Mouse (Mus musculus): ENCODE results near the gene Zfp106. TPM values are rescaled to one million over a fixed set of nuclear protein-coding genes. Genes with fewer than 3 reads are reported as not detected.

The Zfp106 gene
- polyA plus RNA-seq, 1 experiment from 2014 or later: 54.5 TPM

Other genes with a start within 250 kb of the Zfp106 start
- gene Pla2g4f, start 249.7 kb downstream of the Zfp106 start, polyA plus RNA-seq (2014; fragmentation: Nextera tagmentation; extraction: Ambion mirVana): not detected in 2 replicates
- gene Vps39, start 210.7 kb downstream of the Zfp106 start, polyA plus RNA-seq (2014; fragmentation: Nextera tagmentation; extraction: Ambion mirVana): 46.2 and 55.4 TPM in 2 replicates
- 9.1 and 10.7 TPM in 2 replicates for gene Ganc, start 159.9 kb downstream of the Zfp106 start, polyA plus RNA-seq (2014; fragmentation: Nextera tagmentation; extraction: Ambion mirVana)
- 8.1 and 14.3 TPM in 2 replicates for gene Tmem87a, start 159.7 kb downstream of the Zfp106 start, polyA plus RNA-seq (2014; fragmentation: Nextera tagmentation; extraction: Ambion mirVana)
- gene Capn3, start 107.8 kb downstream of the Zfp106 start, polyA plus RNA-seq (2014; fragmentation: Nextera tagmentation; extraction: Ambion mirVana): 0.59 and 1.2 TPM in 2 replicates
- 19.3 and 19.8 TPM in 2 replicates for gene Snap23, start 3.8 kb upstream of the Zfp106 start, polyA plus RNA-seq (2014; fragmentation: Nextera tagmentation; extraction: Ambion mirVana)
- 29.8 and 30.6 TPM in 2 replicates for gene Haus2, start 45.5 kb upstream of the Zfp106 start, polyA plus RNA-seq (2014; fragmentation: Nextera tagmentation; extraction: Ambion mirVana)
- 29.6 and 32.5 TPM in 2 replicates for gene Lrrc57, start 45.7 kb upstream of the Zfp106 start, polyA plus RNA-seq (2014; fragmentation: Nextera tagmentation; extraction: Ambion mirVana)
- gene Stard9, start 65.3 kb upstream of the Zfp106 start, polyA plus RNA-seq (2014; fragmentation: Nextera tagmentation; extraction: Ambion mirVana): 7.9 and 8.3 TPM in 2 replicates